Mouse (Mus musculus) inflammation-experienced regulatory T-cells, adult 6 months (primary cell): ENCODE data around the gene Sphkap. TPM values are rescaled to one million over a fixed set of nuclear protein-coding genes. Genes with fewer than 3 reads are reported as not detected.

Experiments used
- ATAC-seq: one replicate; pipeline ENCODE4 v1.8.0; 2017
- polyA plus RNA-seq, 3 experiments: library from polyadenylated mRNA; unstranded; fragments of 100-300 nt; shearing (Covaris generic); gene quantifications; one replicate each; pipeline ENCODE4 v1.2.1; 2017

Sphkap gene
- polyA plus RNA-seq, 3 experiments from 2014 or later: 0.04 TPM; not detected in 2

DNA sequence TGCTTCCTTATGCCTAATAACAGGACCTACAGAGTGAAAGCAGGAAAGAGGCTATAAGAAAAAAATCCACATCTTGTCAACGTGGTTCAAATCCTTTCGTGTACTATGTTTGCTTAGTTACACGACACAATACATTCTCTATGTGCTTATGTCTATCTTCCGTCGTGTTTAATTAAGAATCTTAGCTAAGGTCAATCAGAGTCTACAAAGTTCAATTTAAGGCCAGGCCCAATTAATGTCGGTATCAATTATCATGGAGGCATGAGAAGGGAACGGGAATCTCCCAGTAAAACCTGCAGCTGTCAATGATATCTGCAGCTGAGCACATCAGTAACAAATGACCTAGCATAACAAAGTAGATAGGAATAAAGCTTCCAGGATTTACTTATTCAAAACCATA is 122.1 kb downstream of the Sphkap start:
- ATAC-seq: no peak

DNA sequence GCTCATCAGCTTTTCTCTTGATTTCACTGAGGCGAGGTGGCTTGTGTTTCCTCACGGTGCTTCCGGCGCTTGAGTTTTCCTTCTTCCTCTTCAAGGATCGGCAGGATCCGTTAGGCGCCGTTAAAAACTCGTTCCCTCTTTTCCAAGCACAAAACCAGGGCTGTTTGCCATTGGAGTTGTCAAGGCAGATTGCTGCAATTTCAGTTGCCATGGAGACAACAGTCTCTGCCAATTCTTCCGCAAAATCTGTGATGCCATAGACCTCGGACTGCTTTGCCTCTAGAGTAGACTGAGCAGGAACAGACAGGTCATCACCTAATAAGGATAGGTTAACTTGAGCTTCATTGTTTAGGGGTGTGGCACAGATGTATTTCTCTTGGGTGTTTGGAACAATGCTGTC is 131.0 kb downstream of the Sphkap start:
- no peak for ATAC-seq

DNA sequence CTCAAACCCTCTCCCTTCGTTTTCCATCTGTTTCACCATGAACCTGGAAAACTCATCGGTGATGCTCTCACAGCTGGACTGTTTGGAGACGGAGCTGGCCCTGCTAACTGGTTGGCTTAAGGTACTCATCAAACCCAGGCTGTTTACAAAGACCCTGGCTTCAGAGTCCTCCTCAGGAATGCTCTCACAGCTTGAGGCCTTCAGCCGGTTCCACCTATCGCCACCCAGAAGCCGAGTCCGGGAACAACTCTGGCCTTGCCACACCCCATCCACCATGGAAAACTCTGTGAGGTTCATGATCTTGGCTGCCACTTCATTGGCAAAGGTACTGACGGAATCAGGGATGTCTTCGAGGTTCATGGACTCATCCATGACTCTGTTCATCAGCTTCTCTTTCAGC is 131.4 kb downstream of the Sphkap start:
- ATAC-seq: no peak

DNA sequence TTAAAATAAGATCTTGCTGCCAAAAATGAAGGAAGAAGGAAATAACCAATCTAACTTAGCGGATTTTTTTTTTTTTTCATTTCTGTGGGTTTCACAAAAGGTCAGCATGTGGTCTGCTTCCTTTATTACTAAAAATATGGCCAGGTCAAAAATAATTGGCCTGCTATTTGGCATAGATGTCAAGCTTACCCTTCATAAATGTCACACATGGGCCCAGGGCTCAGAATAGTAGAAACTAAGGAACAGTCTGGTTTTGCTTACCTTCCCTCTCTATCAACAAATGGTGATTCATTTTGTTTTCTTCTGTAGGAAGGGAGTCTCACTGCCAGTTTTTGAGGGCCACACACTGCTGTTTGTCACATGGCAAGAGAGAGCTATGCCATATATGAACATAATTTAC is 156.3 kb downstream of the Sphkap start:
- no peak for ATAC-seq

DNA sequence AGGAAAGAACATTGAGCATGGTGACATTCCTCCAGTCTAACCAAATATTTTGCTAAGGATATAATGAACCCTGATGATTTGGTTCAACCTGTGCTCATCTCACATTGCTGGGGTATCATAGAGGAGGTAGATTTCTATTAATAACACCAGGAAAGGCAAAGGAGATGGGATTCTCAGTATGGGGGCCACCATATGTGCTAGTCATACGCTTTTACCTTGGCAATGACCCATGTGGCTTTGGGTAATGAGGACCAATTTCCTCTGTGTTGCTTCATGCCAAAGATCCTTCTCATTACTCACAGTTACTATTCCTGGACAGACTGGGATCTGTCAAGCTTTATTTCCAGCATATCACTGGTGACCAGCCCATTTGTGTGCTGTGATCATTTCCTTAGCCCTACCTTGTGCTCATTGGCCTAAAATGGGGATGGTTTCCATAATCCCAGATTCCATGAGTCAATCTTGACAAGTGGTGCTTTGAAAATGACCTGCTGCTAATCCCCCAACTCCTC is 159.7 kb downstream of the Sphkap start:
- no peak for ATAC-seq

DNA sequence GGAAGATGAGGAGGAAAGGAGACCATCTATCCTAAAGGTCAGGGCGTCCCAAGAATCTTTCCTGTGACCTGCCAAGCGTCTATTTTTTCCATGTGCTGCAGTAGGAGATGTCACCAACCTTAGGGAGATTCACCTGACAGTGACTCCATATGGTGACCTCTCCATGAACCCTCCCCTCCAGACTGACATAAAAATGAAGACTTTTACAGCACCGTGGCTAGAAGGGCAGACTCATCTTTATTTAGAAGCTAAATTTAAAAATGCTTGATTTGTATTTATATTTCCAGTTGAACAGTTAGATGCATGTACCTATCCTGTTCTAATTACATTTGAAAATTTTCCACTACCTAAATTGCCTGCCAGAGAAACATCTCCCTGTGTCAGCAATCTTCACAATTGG is 180.1 kb downstream of the Sphkap start:
- no peak for ATAC-seq

DNA sequence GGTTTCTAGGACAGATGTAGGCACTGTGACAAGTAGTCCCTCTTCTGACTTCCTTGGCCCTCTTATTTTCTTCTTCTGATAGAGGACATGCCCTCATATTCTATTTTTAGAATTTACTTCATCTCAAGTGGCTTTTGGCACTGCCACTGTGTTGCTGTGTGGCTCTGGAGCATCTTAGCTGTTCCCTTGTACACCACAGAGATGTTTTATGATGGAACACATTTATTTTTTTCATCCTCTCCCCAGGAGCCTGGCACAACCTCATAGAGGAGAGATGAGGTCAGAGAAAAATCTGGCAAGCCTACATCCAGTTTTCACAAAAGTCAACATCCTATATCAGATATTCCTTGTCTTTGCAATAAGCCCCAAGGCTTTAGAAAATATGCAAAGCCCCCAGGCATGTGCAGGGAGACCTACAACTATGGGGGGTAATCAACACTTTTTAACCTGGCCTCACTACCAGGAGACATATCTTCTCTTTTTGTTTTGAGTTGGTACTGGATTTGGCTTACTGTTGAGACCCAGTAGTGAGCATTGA is 183.5 kb downstream of the Sphkap start:
- no peak for ATAC-seq

DNA sequence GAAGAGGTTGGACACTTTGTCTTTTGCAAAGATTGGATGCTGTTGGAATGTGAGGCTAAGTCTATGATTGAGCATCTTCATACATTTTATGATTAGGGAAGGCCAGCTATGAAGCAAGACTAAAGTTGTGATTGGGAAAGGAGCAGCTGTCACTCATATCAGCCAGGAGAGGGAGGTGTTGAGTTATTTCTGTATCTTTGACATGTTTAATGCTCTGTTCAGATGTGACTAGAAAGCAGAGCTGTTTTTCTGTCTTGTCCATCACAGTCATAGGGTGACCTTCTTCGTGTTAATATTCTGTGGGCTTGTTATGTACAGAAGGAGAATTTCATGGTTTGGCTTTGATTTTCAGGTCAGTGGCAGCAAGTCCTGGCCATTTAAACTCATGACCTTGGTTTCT is 184.9 kb downstream of the Sphkap start:
- no peak for ATAC-seq

DNA sequence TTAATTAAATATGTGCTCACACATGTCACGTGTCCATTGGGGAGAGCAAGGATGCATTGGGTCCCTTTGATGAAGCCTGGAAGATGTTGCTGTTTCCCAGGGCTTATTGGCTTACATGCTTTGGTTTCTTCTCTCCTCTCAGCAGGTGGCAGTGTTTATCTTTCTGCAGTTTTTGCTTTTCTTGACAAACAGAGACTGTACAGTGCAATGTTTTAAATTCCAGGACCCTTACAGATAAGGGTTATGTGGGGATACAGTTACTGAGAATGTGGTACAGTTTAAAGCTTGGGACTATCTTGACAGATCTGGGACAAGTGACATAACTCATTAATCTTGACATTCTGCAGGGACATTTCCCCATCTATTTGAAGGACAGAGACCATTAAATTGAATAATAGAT is 189.7 kb downstream of the Sphkap start:
- no peak for ATAC-seq

DNA sequence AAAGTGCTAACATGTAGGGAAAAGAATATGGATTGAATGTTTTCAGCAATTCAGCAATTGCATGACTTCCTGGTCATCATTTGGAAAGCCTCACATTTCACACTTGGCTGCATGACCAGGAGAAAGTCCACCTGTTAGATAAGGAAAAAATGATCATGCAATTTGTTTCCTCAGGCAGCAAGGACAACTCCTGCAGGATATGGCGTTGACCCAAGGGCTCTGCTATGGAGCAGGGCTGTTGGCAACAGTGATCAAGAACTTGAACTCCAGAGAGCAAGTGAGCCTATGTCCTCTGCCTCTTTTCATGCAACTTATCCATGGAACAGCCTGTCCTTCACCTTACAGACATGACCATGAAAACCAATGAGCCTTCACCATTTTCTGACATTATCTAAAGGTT is 198.0 kb downstream of the Sphkap start:
- ATAC-seq: no peak

Other genes starting within 250 kb of the Sphkap start
- 1 to 10 TPM in 1 of 3 experiments, under 1 TPM in 1, not detected in 1; 0.44 to 1.2 TPM for gene Daw1, start 248.4 kb downstream of the Sphkap start, polyA plus RNA-seq